Mouse (Mus musculus) thymus, adult 2 months (tissue): ENCODE results near the gene Tmem255b. TPM values are rescaled to one million over a fixed set of nuclear protein-coding genes. Genes with fewer than 3 reads are reported as not detected.

Source experiments
- DNase-seq: peaks from one replicate; pipeline ENCODE4 v3.0.0; 2021
- H3K27ac ChIP-seq: fragments of 200-500 bp; 2 replicates; pipeline ENCODE4 v1.5.1; 2012; ENCODE audit warnings: low read length, control low read depth; ENCODE audit not compliant: control insufficient read depth, insufficient read depth
- H3K27me3 ChIP-seq: fragments of 200-500 bp; 2 replicates; pipeline ENCODE4 v1.6.1; 2012; ENCODE audit warnings: mild to moderate bottlenecking, low read length, moderate library complexity, mixed read lengths; ENCODE audit not compliant: control insufficient read depth, insufficient read depth
- H3K36me3 ChIP-seq: fragments of 200-500 bp; 2 replicates; pipeline ENCODE4 v1.6.1; 2012; ENCODE audit warnings: mild to moderate bottlenecking, low read length, moderate library complexity; ENCODE audit not compliant: control insufficient read depth, insufficient read depth
- H3K4me1 ChIP-seq: fragments of 200-500 bp; replicated peaks from 2 replicates; pipeline ENCODE4 v1.6.1; 2012; ENCODE audit warnings: low read length; ENCODE audit not compliant: control insufficient read depth, insufficient read depth
- H3K4me3 ChIP-seq: fragments of 200-500 bp; 2 replicates; pipeline ENCODE4 v1.5.1; 2012; ENCODE audit warnings: mild to moderate bottlenecking, low read length, control low read depth, moderate library complexity; ENCODE audit not compliant: control insufficient read depth, insufficient read depth
- CTCF ChIP-seq: fragments of 200-500 bp; IDR thresholded peaks from 2 replicates; pipeline ENCODE4 v1.5.1; 2012; ENCODE audit warnings: mild to moderate bottlenecking, control low read depth, low read length, moderate library complexity, borderline replicate concordance; ENCODE audit not compliant: control insufficient read depth, poor library complexity, insufficient read depth; ENCODE audit errors: extremely low read depth
- POLR2A ChIP-seq: fragments of 200-500 bp; IDR thresholded peaks from 2 replicates; pipeline ENCODE4 v1.6.1; 2012; ENCODE audit warnings: mild to moderate bottlenecking, low read length, control low read depth, moderate library complexity; ENCODE audit not compliant: control insufficient read depth, poor library complexity, insufficient read depth; ENCODE audit errors: extremely low read depth
- WGBS: fragments of 180-500 bp; shearing (Covaris S2); methylation state at CpG from one replicate; pipeline ENCODE4 v1.1.7; 2018; 5-methylcytosine and 5-hydroxymethylcytosine counted together
- polyA plus RNA-seq: library from polyadenylated mRNA; depleted of rRNA; stranded (reverse); fragments of >200 nt; gene quantifications from 2 replicates; pipeline ENCODE4 v1.2.3, GENCODE M21; 2012

Gene Tmem255b
- polyA plus RNA-seq, 1 experiment = 5.5 TPM

GRCm38 (mm10) chr8:13437531-13437930 is 2.5 kb downstream of the Tmem255b start:
- WGBS = 88% methylated on average over 2 of the region's 2 CpGs

GRCm38 (mm10) chr8:13442152-13442551 is 7.2 kb downstream of the Tmem255b start:
- no peaks in the 10 kb centered on the region for H3K36me3 ChIP-seq
- H3K27me3 ChIP-seq = no peaks in the 10 kb centered on the region; the same call in 1 of the 2 replicates
- TF ChIP-seq POLR2A = no peak
- TF ChIP-seq CTCF = no peak
- H3K27ac ChIP-seq = no peak overlapping the region
- H3K4me1 ChIP-seq = no peaks in the 10 kb centered on the region
- no peak overlapping the region for H3K4me3 ChIP-seq
- WGBS = 91% methylated on average over 2 of the region's 2 CpGs
- DNase-seq = no peak

More at GRCm38 (mm10) chr8:13437531-13437930, 2.5 kb downstream of the Tmem255b start:
- H3K4me3 ChIP-seq = no peak overlapping the region
- H3K27me3 ChIP-seq = peaks cover 6% of the 10 kb centered on the region; the same call in 1 of the 2 replicates
- no peak for DNase-seq
- peaks cover 5% of the 10 kb centered on the region for H3K4me1 ChIP-seq
- TF ChIP-seq POLR2A (no peak), CTCF (no peak)
- no peaks in the 10 kb centered on the region for H3K36me3 ChIP-seq
- H3K27ac ChIP-seq = no peak overlapping the region

GRCm38 (mm10) chr8:13446456-13446855 is 11.5 kb downstream of the Tmem255b start:
- no peaks in the 10 kb centered on the region for H3K27me3 ChIP-seq
- DNase-seq = no peak
- WGBS = 92% methylated on average over 6 of the region's 6 CpGs

GRCm38 (mm10) chr8:13448145-13448544 is 13.2 kb downstream of the Tmem255b start:
- H3K4me3 ChIP-seq = no peak overlapping the region
- no peaks in the 10 kb centered on the region for H3K36me3 ChIP-seq
- TF ChIP-seq CTCF (no peak), POLR2A (no peak)
- no peaks in the 10 kb centered on the region for H3K4me1 ChIP-seq
- H3K27ac ChIP-seq = no peak overlapping the region
- no peak for DNase-seq
- H3K27me3 ChIP-seq = no peaks in the 10 kb centered on the region
- WGBS = 50% methylated on average over 4 of the region's 4 CpGs

More at GRCm38 (mm10) chr8:13446456-13446855, 11.5 kb downstream of the Tmem255b start:
- no peaks in the 10 kb centered on the region for H3K4me1 ChIP-seq
- no peak for TF ChIP-seq POLR2A
- TF ChIP-seq CTCF = no peak
- H3K27ac ChIP-seq = no peak overlapping the region
- H3K36me3 ChIP-seq = no peaks in the 10 kb centered on the region
- no peak overlapping the region for H3K4me3 ChIP-seq

- Histone ChIP-seq H3K27ac (no peak overlapping the region), H3K36me3 (no peaks in the 10 kb centered on the region), H3K4me1 (no peaks in the 10 kb centered on the region), H3K27me3 (no peaks in the 10 kb centered on the region), H3K4me3 (no peak overlapping the region)
- no peak for TF ChIP-seq POLR2A
- no peak for TF ChIP-seq CTCF
- WGBS = 80% methylated on average over 6 of the region's 6 CpGs
- no peak for DNase-seq
Measured at GRCm38 (mm10) chr8:13451747-13452277, 16.8 kb downstream of the Tmem255b start.

GRCm38 (mm10) chr8:13454341-13455113 is 19.5 kb downstream of the Tmem255b start:
- H3K27ac ChIP-seq = no peak overlapping the region
- H3K4me1 ChIP-seq = no peaks in the 10 kb centered on the region
- no peaks in the 10 kb centered on the region for H3K36me3 ChIP-seq
- 77% methylated on average over 8 of the region's 8 CpGs for WGBS
- DNase-seq = no peak
- TF ChIP-seq POLR2A = no peak
- TF ChIP-seq CTCF = no peak
- no peaks in the 10 kb centered on the region for H3K27me3 ChIP-seq
- no peak overlapping the region for H3K4me3 ChIP-seq

- no peaks in the 10 kb centered on the region for H3K27me3 ChIP-seq
- TF ChIP-seq CTCF = peak; percentile 48; the same call in 1 of the 2 replicates
- no peak for TF ChIP-seq POLR2A
- no peaks in the 10 kb centered on the region for H3K4me1 ChIP-seq
- H3K27ac ChIP-seq = no peak overlapping the region
- no peaks in the 10 kb centered on the region for H3K36me3 ChIP-seq
- 13% methylated on average over 2 of the region's 2 CpGs for WGBS
- H3K4me3 ChIP-seq = no peak overlapping the region
- DNase-seq = peak; percentile 56
Measured at GRCm38 (mm10) chr8:13455295-13455694, 20.3 kb downstream of the Tmem255b start.
